Mouse (Mus musculus) G1E (cell line): ENCODE measurements around the gene Cdhr3. TPM values are rescaled to one million over a fixed set of nuclear protein-coding genes. Genes with fewer than 3 reads are reported as not detected.

ENCODE experiments used
- ATAC-seq: 2 replicates; pipeline ENCODE4 v1.8.0; 2016; ENCODE audit warnings: mild to moderate bottlenecking; ENCODE audit not compliant: insufficient number of reproducible peaks, poor library complexity, low FRiP score, severe bottlenecking; ENCODE audit errors: extremely low read depth
- DNase-seq: peaks from one replicate; pipeline ENCODE4 v3.0.0; 2012; ENCODE audit warnings: low spot score
- H3K27me3 ChIP-seq: 2 replicates; pipeline ENCODE4 v1.6.1; 2012; ENCODE audit warnings: mild to moderate bottlenecking, low read length, inconsistent platforms; ENCODE audit not compliant: insufficient read depth
- H3K36me3 ChIP-seq: replicated peaks from 2 replicates; pipeline ENCODE3; 2012; ENCODE audit warnings: mild to moderate bottlenecking, inconsistent platforms
- H3K4me1 ChIP-seq: 2 replicates; pipeline ENCODE4 v1.6.1; 2012; ENCODE audit warnings: low read depth, low read length, inconsistent platforms, mixed read lengths; ENCODE audit not compliant: insufficient read depth
- H3K4me3 ChIP-seq: 2 replicates; pipeline ENCODE4 v1.5.1; 2012; ENCODE audit warnings: low read depth, mild to moderate bottlenecking, inconsistent platforms, low read length, moderate library complexity, mixed read lengths
- H3K9me3 ChIP-seq: replicated peaks from 2 replicates; pipeline ENCODE4 v1.6.1; 2012; ENCODE audit warnings: inconsistent platforms
- CTCF ChIP-seq: IDR thresholded peaks from 2 replicates; pipeline ENCODE4 v1.5.1; 2012; ENCODE audit warnings: low read depth, low read length, inconsistent platforms, mixed read lengths
- GATA1 ChIP-seq: IDR thresholded peaks from 2 replicates; pipeline ENCODE4 v1.6.1; 2012; ENCODE audit warnings: borderline replicate concordance, low read length, inconsistent platforms, mixed read lengths
- GATA2 ChIP-seq: IDR thresholded peaks from 2 replicates; pipeline ENCODE4 v1.6.1; 2012; ENCODE audit warnings: low read depth, low read length, inconsistent platforms, borderline replicate concordance
- POLR2AphosphoS5 ChIP-seq: IDR thresholded peaks from 2 replicates; pipeline ENCODE4 v1.6.1; 2012; ENCODE audit warnings: low read depth, low read length, inconsistent platforms; ENCODE audit not compliant: insufficient replicate concordance
- TAL1 ChIP-seq: conservative IDR thresholded peaks from 2 replicates; pipeline ENCODE4 v1.6.1; 2012; ENCODE audit warnings: low read depth, low read length, inconsistent platforms, mixed read lengths
- polyA plus RNA-seq: library from polyadenylated mRNA; stranded (reverse); fragments of >175 nt; gene quantifications from 2 replicates; pipeline ENCODE4 v1.2.3, GENCODE M21; 2012
- total RNA-seq, 2 experiments: library from RNA; stranded (forward) in 1 of 2; stranded (reverse) in 1 of 2; fragments of 200-1000 nt in 1 of 2; fragments of >200 nt in 1 of 2; fragmentation: Nextera tagmentation in 1 of 2; gene quantifications; 2 replicates each; pipeline ENCODE4 v1.2.3; 2014 to 2017

Gene Cdhr3
- total and polyA plus RNA-seq, 3 experiments = 0.22 TPM; not detected in 2

DNA sequence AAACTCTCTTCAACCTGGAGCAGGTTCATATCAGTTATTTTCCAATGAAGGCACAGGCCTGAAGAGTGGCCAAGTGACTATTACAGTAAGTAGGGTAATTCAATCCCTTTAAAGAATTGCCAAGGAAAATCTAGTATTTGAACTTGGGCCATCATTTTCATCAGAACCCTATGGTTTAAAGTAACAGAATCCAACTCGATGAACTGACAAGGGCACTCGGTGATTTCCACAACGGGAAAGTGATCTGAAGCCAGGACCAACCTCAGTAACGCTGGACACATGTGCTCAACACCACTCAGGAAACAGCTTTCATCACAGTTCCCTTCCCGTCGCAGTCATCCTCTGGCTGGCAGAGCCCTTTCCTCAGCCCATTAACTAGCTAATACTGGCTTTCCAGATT lies 68.2 kb downstream of the Cdhr3 start:
- Histone ChIP-seq H3K36me3 (no peaks in the 10 kb centered on the region), H3K4me3 (no peak overlapping the region), H3K4me1 (peaks cover 2% of the 10 kb centered on the region; the same call in 1 of the 2 replicates), H3K9me3 (no peaks in the 10 kb centered on the region), H3K27me3 (peaks cover 19% of the 10 kb centered on the region)
- DNase-seq (no peak), ATAC-seq (no peak)
- TF ChIP-seq POLR2AphosphoS5 = no peak
- TF ChIP-seq GATA2 = no peak
- no peak for TF ChIP-seq TAL1
- TF ChIP-seq CTCF = no peak
- TF ChIP-seq GATA1 = no peak

DNA sequence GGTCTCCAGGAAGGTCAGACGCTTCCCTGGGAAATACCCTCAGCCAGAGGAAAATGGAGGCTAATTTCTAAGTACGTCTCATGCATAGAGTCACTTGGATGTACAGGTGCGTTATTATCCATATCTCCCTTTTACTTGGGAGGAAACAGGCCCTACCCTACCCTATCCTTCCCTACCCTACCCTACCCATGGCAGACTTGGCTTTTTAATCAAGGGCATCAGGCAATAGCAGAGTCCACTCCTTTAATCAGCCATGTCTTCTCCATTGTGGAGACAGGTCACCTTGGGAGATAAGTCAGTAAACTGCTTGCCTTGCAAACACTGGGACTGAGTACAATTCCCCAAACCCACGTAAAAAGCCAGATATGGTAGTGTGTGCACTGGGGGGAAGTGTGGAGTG lies 70.9 kb downstream of the Cdhr3 start:
- DNase-seq (no peak), ATAC-seq (no peak)
- Histone ChIP-seq H3K4me1 (peaks cover 2% of the 10 kb centered on the region; the same call in 1 of the 2 replicates), H3K4me3 (no peak overlapping the region), H3K9me3 (no peaks in the 10 kb centered on the region), H3K36me3 (no peaks in the 10 kb centered on the region), H3K27me3 (peaks cover 19% of the 10 kb centered on the region)
- TF ChIP-seq POLR2AphosphoS5 = no peak
- TF ChIP-seq CTCF = no peak
- no peak for TF ChIP-seq TAL1
- no peak for TF ChIP-seq GATA2
- no peak for TF ChIP-seq GATA1

DNA sequence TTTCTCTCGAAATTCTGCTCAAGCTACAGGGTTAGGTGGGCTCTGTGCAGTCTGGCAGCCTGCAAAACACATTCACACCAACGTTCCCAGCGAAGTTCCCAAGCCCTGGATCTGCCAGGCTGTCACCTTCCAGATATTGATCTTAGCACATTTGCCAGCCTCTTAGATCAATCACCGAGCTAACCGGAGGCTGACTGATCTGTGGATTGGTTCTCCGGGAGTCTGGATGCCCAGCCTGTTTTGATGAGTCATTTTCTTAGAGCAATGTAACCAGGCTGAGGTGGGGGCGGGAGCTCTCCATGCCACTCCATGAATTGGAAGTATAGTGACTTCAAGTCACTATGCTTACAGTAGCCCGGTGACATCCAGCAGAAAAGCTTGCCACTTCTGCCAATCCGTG lies 71.5 kb downstream of the Cdhr3 start:
- Histone ChIP-seq H3K9me3 (no peaks in the 10 kb centered on the region), H3K4me3 (no peak overlapping the region), H3K4me1 (peaks cover 2% of the 10 kb centered on the region; the same call in 1 of the 2 replicates), H3K36me3 (no peaks in the 10 kb centered on the region), H3K27me3 (peaks cover 19% of the 10 kb centered on the region)
- DNase-seq = no peak
- no peak for ATAC-seq
- TF ChIP-seq CTCF (no peak), GATA1 (no peak), TAL1 (no peak), GATA2 (no peak), POLR2AphosphoS5 (no peak)

DNA sequence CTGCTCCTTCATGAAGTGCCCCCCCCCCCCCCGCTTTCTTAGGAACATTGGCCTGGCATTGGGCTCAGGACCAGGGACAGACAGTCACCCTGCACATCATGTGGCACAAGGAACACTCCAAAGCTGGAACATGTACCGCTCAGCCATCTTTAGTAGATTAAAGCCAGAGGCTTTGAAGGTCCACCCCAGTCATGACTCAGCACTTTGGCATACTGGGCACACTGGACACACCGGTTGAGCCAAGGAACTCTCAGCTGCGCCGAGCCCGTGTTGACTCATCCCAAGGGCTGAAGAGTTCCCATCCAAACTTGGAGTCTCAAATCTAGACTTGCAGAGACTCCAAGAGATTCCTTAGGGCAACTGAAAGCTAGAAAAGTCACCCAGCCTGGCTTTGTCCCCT lies 72.7 kb downstream of the Cdhr3 start:
- TF ChIP-seq TAL1 (no peak), GATA2 (no peak), GATA1 (no peak), POLR2AphosphoS5 (no peak), CTCF (no peak)
- Histone ChIP-seq H3K27me3 (peaks cover 22% of the 10 kb centered on the region), H3K4me3 (no peak overlapping the region), H3K36me3 (no peaks in the 10 kb centered on the region), H3K4me1 (peaks cover 2% of the 10 kb centered on the region; the same call in 1 of the 2 replicates), H3K9me3 (no peaks in the 10 kb centered on the region)
- no peak for DNase-seq
- no peak for ATAC-seq

DNA sequence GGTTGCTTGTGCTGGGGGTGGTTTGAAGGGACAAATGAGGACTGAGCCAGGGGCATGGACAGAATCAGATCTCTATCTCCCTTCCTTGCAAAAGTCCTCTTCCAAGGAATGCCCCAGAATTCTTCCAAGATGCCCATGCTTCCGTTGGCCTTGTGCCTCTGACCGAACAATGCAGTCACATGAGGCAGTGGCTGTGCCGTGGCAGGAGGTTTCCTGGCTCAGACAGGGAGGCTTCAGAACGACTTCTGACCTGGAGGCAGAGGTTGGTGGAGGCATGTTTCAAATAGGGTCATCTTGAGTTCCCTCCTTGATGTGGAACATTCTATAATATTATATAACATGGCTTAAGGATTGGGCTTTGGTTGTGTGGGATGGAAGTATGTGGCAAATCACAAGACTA lies 74.1 kb downstream of the Cdhr3 start:
- no peak for ATAC-seq
- Histone ChIP-seq H3K27me3 (peaks cover 22% of the 10 kb centered on the region), H3K9me3 (no peaks in the 10 kb centered on the region), H3K36me3 (no peaks in the 10 kb centered on the region), H3K4me3 (no peak overlapping the region), H3K4me1 (peaks cover 2% of the 10 kb centered on the region; the same call in 1 of the 2 replicates)
- DNase-seq = no peak
- TF ChIP-seq GATA2 = no peak
- no peak for TF ChIP-seq GATA1
- TF ChIP-seq CTCF = no peak
- TF ChIP-seq TAL1 = no peak

DNA sequence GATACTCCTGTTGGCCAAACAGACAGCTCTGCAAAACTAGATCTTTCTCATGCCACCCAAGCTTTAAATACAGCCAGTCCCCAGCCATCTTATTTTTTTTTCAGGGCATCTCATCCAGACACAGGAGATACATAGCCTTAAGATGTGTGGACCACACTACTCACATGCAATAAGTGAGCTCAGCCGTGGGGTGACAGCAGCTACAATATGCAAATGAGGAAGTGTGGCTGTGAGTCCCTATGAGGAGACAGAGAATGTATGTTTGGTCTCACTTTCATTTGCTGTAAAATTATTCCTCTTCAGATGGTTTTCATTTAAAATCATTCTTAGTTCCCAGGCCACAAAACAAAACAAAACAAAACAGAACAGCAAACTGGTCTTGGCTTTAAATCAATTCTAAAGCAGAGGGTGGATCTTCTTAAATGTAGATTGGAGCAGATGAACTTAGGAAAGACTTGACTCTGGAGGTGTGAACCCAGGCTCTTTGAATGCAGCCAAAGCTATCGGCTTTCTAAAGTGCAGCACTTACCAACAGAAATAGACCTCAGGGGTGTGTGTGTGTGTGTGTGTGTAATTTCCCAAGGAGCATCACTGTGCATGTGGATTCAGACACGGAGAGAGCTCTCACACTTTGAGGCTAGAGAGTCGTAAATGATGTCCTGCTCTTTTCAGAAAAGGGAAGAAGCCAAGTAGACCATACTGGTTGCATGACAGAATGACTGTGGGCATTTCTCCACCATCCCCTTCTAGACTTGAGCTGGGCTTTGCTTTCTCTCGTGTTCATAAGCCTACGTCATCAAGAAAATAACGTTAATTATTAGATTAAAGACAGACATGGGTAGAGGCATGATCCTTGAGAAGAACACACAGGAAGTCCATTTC lies 75.6 kb downstream of the Cdhr3 start:
- peaks cover 22% of the 10 kb centered on the region for H3K27me3 ChIP-seq
- no peak for DNase-seq
- H3K4me3 ChIP-seq = no peak overlapping the region
- H3K36me3 ChIP-seq = no peaks in the 10 kb centered on the region
- peaks cover 2% of the 10 kb centered on the region; the same call in 1 of the 2 replicates for H3K4me1 ChIP-seq
- no peaks in the 10 kb centered on the region for H3K9me3 ChIP-seq
- ATAC-seq = no peak
- TF ChIP-seq CTCF = no peak
- no peak for TF ChIP-seq TAL1
- TF ChIP-seq GATA2 = no peak
